Mouse (Mus musculus) C2C12 (cell line): ENCODE data around the gene Fars2.

Experiments
- CEBPB ChIP-seq: IDR thresholded peaks from one replicate; pipeline ENCODE4 v1.6.1; 2011; ENCODE audit warnings: low read depth, mild to moderate bottlenecking, control low read depth, moderate library complexity
- CTCF ChIP-seq: IDR thresholded peaks from one replicate; pipeline ENCODE4 v1.5.1; 2011; ENCODE audit not compliant: control insufficient read depth, insufficient read depth, insufficient read length
- MYOD1 ChIP-seq: IDR thresholded peaks from one replicate; pipeline ENCODE4 v1.6.1; 2011; ENCODE audit warnings: low read depth; ENCODE audit not compliant: control insufficient read depth, insufficient read length
- MYOG ChIP-seq: IDR thresholded peaks from one replicate; pipeline ENCODE4 v1.6.1; 2011; ENCODE audit not compliant: control insufficient read depth, insufficient read length; ENCODE audit errors: extremely low read depth
- USF1 ChIP-seq: IDR thresholded peaks from one replicate; pipeline ENCODE4 v1.6.1; 2011; ENCODE audit warnings: low read depth, mild to moderate bottlenecking, control low read depth, moderate library complexity

- TF ChIP-seq CTCF (no peak), MYOG (no peak), CEBPB (no peak), USF1 (no peak), MYOD1 (no peak)
Measured at GRCm38 (mm10) chr13:36592291-36592690, 475.1 kb downstream of the Fars2 start.
